Mouse (Mus musculus) neural tube, embryonic 11.5 days (tissue): ENCODE measurements at regions not wholly inside any gene's neighbourhood (a gene's known extent, or its start where the extent isn't known, plus 50 kb on each side); places are given as distances from the start of the nearest gene placed in this dataset.
"Not testable (repeated sequence)": the region's sequence is repeated elsewhere in the genome, so short reads cannot be mapped to it uniquely, and the experiment has no call there.

Experiments used
- ATAC-seq: fragments of 200-750 bp; cut with Nextera tagmentation; 2 replicates; pipeline ENCODE4 v1.8.0; 2017; ENCODE audit warnings: moderate number of reproducible peaks, mild to moderate bottlenecking, moderate TSS enrichment, moderate library complexity; ENCODE audit not compliant: insufficient read depth, low FRiP score, low TSS enrichment
- DNase-seq: peaks from one replicate; pipeline ENCODE4 v3.0.0-alpha.2; 2015; ENCODE audit warnings: low spot score
- H3K27ac ChIP-seq: fragments of 300-500 bp; sonication (generic); 2 replicates; pipeline ENCODE4 v1.5.1; 2014; ENCODE audit warnings: low read depth, mild to moderate bottlenecking, low read length
- H3K27me3 ChIP-seq: fragments of 300-500 bp; sonication (generic); 2 replicates; pipeline ENCODE4 v1.6.1; 2014; ENCODE audit warnings: mild to moderate bottlenecking, low read length, mixed read lengths; ENCODE audit not compliant: control insufficient read depth, insufficient read depth
- H3K36me3 ChIP-seq: fragments of 300-500 bp; sonication (generic); 2 replicates; pipeline ENCODE4 v1.6.1; 2014; ENCODE audit warnings: mild to moderate bottlenecking, low read length, moderate library complexity, mixed read lengths; ENCODE audit not compliant: control insufficient read depth, insufficient read depth
- H3K4me1 ChIP-seq: fragments of 300-500 bp; sonication (generic); 2 replicates; pipeline ENCODE4 v1.6.1; 2014; ENCODE audit warnings: low read length, mixed read lengths; ENCODE audit not compliant: control insufficient read depth, insufficient read depth
- H3K4me2 ChIP-seq: fragments of 300-500 bp; sonication (generic); 2 replicates; pipeline ENCODE4 v1.6.1; 2014; ENCODE audit warnings: low read depth, mild to moderate bottlenecking, moderate library complexity
- H3K4me3 ChIP-seq: fragments of 300-500 bp; sonication (generic); 2 replicates; pipeline ENCODE4 v1.5.1; 2014; ENCODE audit warnings: low read depth, low read length
- H3K9ac ChIP-seq: fragments of 300-500 bp; sonication (generic); 2 replicates; pipeline ENCODE4 v1.6.1; 2014; ENCODE audit warnings: mild to moderate bottlenecking, low read length
- H3K9me3 ChIP-seq: fragments of 300-500 bp; sonication (generic); 2 replicates; pipeline ENCODE4 v1.6.1; 2016; ENCODE audit warnings: low read length; ENCODE audit not compliant: control insufficient read depth
- WGBS: fragments of 180-500 bp; shearing (Covaris S2); extraction: QIAGEN DNeasy Blood & Tissue Kit; methylation state at CpG from one replicate; pipeline ENCODE4 v1.1.7; 2014; 5-methylcytosine and 5-hydroxymethylcytosine counted together

DNA sequence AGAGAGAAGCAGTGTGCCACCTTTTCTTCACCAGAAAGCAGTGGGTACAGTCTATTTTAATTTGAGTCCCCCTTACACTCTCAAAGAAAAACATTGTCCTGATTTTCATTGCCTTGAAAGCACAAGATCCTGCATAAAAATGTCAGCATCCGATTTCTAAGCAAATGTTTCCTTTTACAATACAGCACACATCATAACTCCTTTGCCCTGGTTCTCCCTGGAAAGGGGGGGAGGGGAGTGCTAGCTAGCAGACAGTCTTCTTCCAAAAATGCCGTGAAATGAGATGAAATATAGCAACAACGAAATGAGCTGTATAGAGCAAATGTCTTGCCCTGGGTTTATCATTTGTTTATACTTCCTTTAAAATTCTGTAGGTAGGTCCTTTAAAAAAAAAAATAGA is 350.5 kb upstream of the Hand2 start:
- H3K27me3 ChIP-seq: no peaks in the 10 kb centered on the region
- H3K4me1 ChIP-seq: no peaks in the 10 kb centered on the region
- no peak overlapping the region for H3K27ac ChIP-seq
- no peak overlapping the region for H3K4me2 ChIP-seq
- no peak overlapping the region for H3K4me3 ChIP-seq
- DNase-seq (no peak), ATAC-seq (no peak)
- H3K9me3 ChIP-seq: no peaks in the 10 kb centered on the region
- H3K36me3 ChIP-seq: no peaks in the 10 kb centered on the region
- 64% methylated on average over 3 of the region's 3 CpGs for WGBS
- H3K9ac ChIP-seq: no peak overlapping the region

DNA sequence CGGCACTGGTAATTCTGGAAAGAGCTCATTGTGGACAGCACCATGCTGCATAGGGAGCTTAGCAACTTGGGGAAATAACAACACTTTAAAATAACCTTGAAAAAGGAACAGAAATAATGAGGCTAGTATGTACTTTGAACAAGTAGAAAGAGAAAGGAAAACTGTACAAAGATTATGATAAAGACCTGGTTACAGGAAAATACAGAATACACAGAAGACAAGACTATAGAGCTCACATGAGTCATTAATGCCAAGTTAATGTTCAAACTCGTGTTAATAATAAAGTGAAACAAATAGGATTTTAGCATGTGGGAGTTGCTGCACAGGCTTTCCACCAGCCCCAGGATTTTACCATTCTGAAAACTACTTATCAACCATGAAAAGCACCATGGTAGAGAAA is 341.8 kb upstream of the Hand2 start:
- no peaks in the 10 kb centered on the region for H3K27me3 ChIP-seq
- no peak for ATAC-seq
- H3K4me2 ChIP-seq: no peak overlapping the region
- no peaks in the 10 kb centered on the region for H3K9me3 ChIP-seq
- H3K9ac ChIP-seq: no peak overlapping the region
- no peak for DNase-seq
- WGBS: 84% methylated on average over 2 of the region's 2 CpGs
- no peak overlapping the region for H3K4me3 ChIP-seq
- H3K4me1 ChIP-seq: no peaks in the 10 kb centered on the region
- no peaks in the 10 kb centered on the region for H3K36me3 ChIP-seq
- no peak overlapping the region for H3K27ac ChIP-seq

DNA sequence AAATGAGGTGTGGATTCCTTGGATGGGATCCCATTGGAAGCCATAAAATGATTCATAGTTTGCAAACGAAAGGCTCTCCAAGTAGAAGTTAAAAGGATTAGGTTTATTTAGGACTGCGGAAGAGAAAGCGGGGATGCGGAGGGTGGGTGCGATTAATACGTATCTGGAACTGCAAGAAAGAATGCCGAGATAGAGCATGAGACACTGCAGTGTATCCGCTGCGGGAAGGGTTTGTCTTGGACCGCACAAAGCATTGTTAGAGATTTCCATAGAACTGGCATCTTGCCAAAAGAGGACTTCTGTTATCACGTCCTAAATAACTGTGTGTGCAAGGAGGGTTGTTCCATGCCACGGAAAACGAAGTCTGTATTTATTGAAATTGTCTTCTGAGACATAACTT is 341.4 kb upstream of the Hand2 start:
- Histone ChIP-seq H3K9ac (no peak overlapping the region), H3K4me1 (no peaks in the 10 kb centered on the region), H3K4me3 (no peak overlapping the region), H3K36me3 (no peaks in the 10 kb centered on the region), H3K27ac (no peak overlapping the region), H3K9me3 (no peaks in the 10 kb centered on the region), H3K27me3 (no peaks in the 10 kb centered on the region), H3K4me2 (no peak overlapping the region)
- no peak for DNase-seq
- WGBS: 90% methylated on average over 13 of the region's 13 CpGs
- ATAC-seq: no peak

DNA sequence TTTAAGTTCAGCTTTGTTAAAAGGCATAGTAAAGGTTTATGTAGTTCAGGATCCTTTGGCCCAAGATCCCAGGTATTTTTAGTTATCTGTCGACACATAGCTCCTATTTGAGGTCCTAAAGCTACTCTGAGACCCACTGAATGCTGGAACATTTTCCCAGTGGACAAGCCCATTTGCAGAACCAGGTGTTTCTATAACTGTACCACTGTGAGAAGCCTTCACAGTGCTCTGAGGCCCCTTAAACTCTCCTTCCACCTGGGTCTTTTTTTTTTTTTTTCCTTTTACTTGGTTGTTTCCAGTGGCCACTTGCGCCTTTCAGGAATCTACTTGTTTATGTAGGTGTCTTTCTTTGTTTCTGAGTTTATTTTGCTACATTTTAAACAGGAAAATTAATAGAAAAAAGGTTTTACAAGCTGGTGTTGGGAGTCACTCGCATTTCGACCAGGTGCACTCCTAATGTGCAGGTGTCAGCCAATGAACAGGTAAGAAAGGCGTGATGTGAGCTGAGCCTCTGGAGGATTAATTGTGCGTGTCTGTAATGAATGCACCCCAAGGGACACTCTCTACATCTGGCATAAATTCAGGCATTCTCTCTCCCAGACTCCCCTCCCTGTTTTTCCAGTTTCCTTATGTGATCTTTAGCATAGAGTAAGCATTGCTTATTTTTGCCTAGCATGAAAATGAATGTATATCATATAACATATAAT is 310.3 kb upstream of the Hand2 start:
- H3K4me2 ChIP-seq: no peak overlapping the region
- H3K36me3 ChIP-seq: no peaks in the 10 kb centered on the region
- 76% methylated on average over 6 of the region's 6 CpGs for WGBS
- H3K9ac ChIP-seq: no peak overlapping the region
- H3K27ac ChIP-seq: no peak overlapping the region
- DNase-seq (no peak), ATAC-seq (no peak)
- H3K4me3 ChIP-seq: no peak overlapping the region
- H3K9me3 ChIP-seq: no peaks in the 10 kb centered on the region
- H3K27me3 ChIP-seq: no peaks in the 10 kb centered on the region
- H3K4me1 ChIP-seq: no peaks in the 10 kb centered on the region

DNA sequence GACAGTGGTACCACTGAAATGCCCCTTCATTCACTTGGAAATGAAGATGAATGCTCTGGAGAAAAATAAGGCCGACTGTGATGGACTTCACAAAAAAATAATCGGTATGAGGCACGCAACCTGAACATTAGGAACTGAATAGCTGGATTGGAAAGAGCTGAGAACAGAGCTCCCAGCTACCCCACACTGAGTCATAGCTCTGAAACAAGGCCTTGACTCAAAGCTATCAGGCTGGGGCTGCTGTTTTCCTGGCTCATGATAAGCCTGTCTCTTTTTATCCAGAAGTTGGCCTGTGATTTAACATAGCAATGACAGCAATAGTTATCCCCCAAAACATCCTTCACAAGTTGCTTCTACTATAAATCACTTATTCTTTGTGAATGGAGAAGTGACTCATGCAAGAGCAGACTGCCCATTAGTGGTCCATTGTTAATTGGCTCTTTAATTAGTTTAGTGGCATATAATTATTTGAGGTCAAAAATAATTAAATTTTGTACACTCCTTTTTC is 306.9 kb upstream of the Hand2 start:
- Histone ChIP-seq H3K36me3 (no peaks in the 10 kb centered on the region), H3K9me3 (no peaks in the 10 kb centered on the region), H3K27ac (no peak overlapping the region), H3K27me3 (no peaks in the 10 kb centered on the region), H3K4me1 (no peaks in the 10 kb centered on the region), H3K4me3 (no peak overlapping the region), H3K4me2 (no peak overlapping the region), H3K9ac (no peak overlapping the region)
- ATAC-seq (no peak), DNase-seq (no peak)
- 84% methylated on average over 3 of the region's 3 CpGs for WGBS

- 81% methylated on average over 3 of the region's 3 CpGs for WGBS
- H3K9me3 ChIP-seq: no peaks in the 10 kb centered on the region
- DNase-seq (no peak), ATAC-seq (no peak)
- H3K9ac ChIP-seq: no peak overlapping the region
- no peak overlapping the region for H3K4me3 ChIP-seq
- no peaks in the 10 kb centered on the region for H3K4me1 ChIP-seq
- H3K4me2 ChIP-seq: no peak overlapping the region
- no peaks in the 10 kb centered on the region for H3K27me3 ChIP-seq
- no peaks in the 10 kb centered on the region for H3K36me3 ChIP-seq
- no peak overlapping the region for H3K27ac ChIP-seq
These were observed 304.5 kb upstream of the Hand2 start for GRCm38 (mm10) chr8:57016329-57016728.

DNA sequence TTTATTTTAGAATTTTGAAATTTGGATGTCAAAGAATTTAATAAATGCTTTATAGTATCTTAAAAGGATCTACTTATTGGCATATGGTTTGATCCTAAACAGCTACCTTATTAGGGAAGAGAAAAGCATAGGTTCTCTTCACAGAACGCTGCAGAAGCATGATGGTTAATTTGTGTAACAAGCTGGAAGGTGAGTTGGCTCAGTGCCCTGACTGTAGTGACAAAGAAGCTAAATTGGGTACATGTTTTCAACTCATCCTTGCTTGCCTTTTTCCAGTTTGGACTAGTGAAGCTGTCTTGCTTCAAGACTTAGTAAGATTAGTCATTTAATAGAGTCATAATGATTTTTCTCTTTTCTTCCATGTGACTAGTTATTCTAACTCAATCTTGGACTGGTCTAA is 292.7 kb upstream of the Hand2 start:
- not testable (repeated sequence) for DNase-seq, H3K27ac ChIP-seq, H3K4me1 ChIP-seq, H3K27me3 ChIP-seq, H3K9ac ChIP-seq, H3K9me3 ChIP-seq, H3K36me3 ChIP-seq, H3K4me3 ChIP-seq, ATAC-seq, H3K4me2 ChIP-seq
- 91% methylated on average over 1 of the region's 1 CpGs for WGBS

DNA sequence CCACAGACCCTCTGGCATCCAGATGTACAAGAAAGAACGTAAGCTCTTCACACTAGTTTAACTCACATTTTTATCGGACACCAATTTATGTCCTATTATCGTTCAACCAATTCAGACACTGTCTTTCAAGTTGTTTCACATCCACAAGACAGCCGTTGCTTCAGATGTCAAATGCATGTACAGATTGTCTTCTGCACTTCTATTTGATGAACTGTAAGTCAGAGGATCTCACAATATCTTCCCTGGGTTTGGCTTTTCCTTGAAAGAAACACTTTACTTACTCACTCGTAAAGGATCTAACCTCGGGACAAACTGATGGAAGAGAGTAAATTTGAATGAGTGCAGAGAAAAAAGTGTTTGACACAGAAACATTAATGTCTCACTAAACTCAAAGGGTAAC is 272.3 kb upstream of the Hand2 start:
- no peak overlapping the region for H3K4me3 ChIP-seq
- 89% methylated on average over 6 of the region's 6 CpGs for WGBS
- no peaks in the 10 kb centered on the region for H3K36me3 ChIP-seq
- DNase-seq: no peak
- no peaks in the 10 kb centered on the region for H3K4me1 ChIP-seq
- H3K27ac ChIP-seq: no peak overlapping the region
- H3K9ac ChIP-seq: no peak overlapping the region
- no peak for ATAC-seq
- H3K9me3 ChIP-seq: no peaks in the 10 kb centered on the region
- H3K27me3 ChIP-seq: no peaks in the 10 kb centered on the region
- no peak overlapping the region for H3K4me2 ChIP-seq

- Histone ChIP-seq H3K4me3 (no peak overlapping the region), H3K4me2 (no peak overlapping the region), H3K4me1 (no peaks in the 10 kb centered on the region), H3K27me3 (no peaks in the 10 kb centered on the region), H3K36me3 (no peaks in the 10 kb centered on the region), H3K9ac (no peak overlapping the region), H3K9me3 (no peaks in the 10 kb centered on the region), H3K27ac (no peak overlapping the region)
- DNase-seq (no peak), ATAC-seq (no peak)
- WGBS: 80% methylated on average over 3 of the region's 3 CpGs
These were observed 271.9 kb upstream of the Hand2 start for GRCm38 (mm10) chr8:57048909-57049308.
